Mouse (Mus musculus) midbrain, embryonic 15.5 days (tissue): ENCODE data around the gene Gm4353. TPM values are rescaled to one million over a fixed set of nuclear protein-coding genes. Genes with fewer than 3 reads are reported as not detected.

Experiments
- ATAC-seq: fragments of 200-750 bp; cut with Nextera tagmentation; replicated peaks from 2 replicates; pipeline ENCODE4 v1.8.0; 2017; ENCODE audit warnings: moderate TSS enrichment
- H3K27ac ChIP-seq: fragments of 300-500 bp; sonication (generic); 2 replicates; pipeline ENCODE4 v1.5.1; 2015; ENCODE audit warnings: mild to moderate bottlenecking, inconsistent platforms
- H3K27me3 ChIP-seq: fragments of 300-500 bp; sonication (generic); replicated peaks from 2 replicates; pipeline ENCODE4 v1.6.1; 2015; ENCODE audit warnings: inconsistent platforms
- H3K36me3 ChIP-seq: fragments of 300-500 bp; sonication (generic); replicated peaks from 2 replicates; pipeline ENCODE4 v1.6.1; 2015; ENCODE audit warnings: inconsistent platforms
- H3K4me1 ChIP-seq: fragments of 300-500 bp; sonication (generic); 2 replicates; pipeline ENCODE4 v1.6.1; 2015; ENCODE audit warnings: inconsistent platforms
- H3K4me2 ChIP-seq: fragments of 300-500 bp; sonication (generic); 2 replicates; pipeline ENCODE4 v1.6.1; 2015; ENCODE audit warnings: inconsistent platforms, mild to moderate bottlenecking, moderate library complexity
- H3K4me3 ChIP-seq: fragments of 300-500 bp; sonication (generic); 2 replicates; pipeline ENCODE4 v1.5.1; 2015; ENCODE audit warnings: mild to moderate bottlenecking, inconsistent platforms
- H3K9ac ChIP-seq: fragments of 300-500 bp; sonication (generic); 2 replicates; pipeline ENCODE4 v1.6.1; 2015; ENCODE audit warnings: mild to moderate bottlenecking, inconsistent platforms
- H3K9me3 ChIP-seq: fragments of 300-500 bp; sonication (generic); 2 replicates; pipeline ENCODE4 v1.6.1; 2016; ENCODE audit warnings: inconsistent platforms
- WGBS: fragments of 180-500 bp; shearing (Covaris S2); methylation state at CpG from one replicate; pipeline ENCODE4 v1.1.7; 2015; ENCODE audit warnings: mixed read lengths; 5-methylcytosine and 5-hydroxymethylcytosine counted together
- polyA plus RNA-seq: library from polyadenylated mRNA; unstranded; fragments of >200 nt; fragmentation: Nextera tagmentation; extraction: Ambion mirVana; gene quantifications from 2 replicates; pipeline ENCODE4 v1.2.1, GENCODE M21; 2015

The Gm4353 gene
- polyA plus RNA-seq, 1 experiment from 2014 or later, result 1.0 TPM

DNA sequence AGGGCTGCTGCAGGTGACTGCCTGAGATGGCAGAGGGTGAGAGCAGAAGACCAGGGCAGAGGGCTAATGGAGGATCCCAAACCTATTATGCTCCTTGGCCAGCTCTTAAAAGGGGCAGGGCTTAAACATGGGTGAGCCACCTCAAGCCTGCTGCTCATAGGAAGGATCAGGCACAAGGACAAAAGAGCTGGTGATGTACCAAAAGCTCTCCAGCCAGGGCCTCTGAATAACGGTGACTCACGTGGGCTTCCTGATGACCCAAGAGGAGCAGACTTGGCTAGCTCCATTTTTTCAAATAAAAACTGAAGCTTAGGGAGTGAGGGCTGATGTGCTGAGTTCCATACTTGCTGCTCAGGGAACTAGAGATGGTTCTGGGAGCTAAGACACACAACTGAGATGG, 31.6 kb upstream of the Gm4353 start:
- no peak overlapping the region for H3K9ac ChIP-seq
- ATAC-seq, result no peak
- WGBS, result 75% methylated on average over 2 of the region's 2 CpGs
- H3K4me1 ChIP-seq, result peaks cover 3% of the 10 kb centered on the region; the same call in 1 of the 2 replicates
- no peak overlapping the region for H3K4me3 ChIP-seq
- H3K9me3 ChIP-seq, result no peaks in the 10 kb centered on the region
- no peak overlapping the region for H3K27ac ChIP-seq
- H3K4me2 ChIP-seq, result no peak overlapping the region
- no peaks in the 10 kb centered on the region for H3K36me3 ChIP-seq
- H3K27me3 ChIP-seq, result no peaks in the 10 kb centered on the region

DNA sequence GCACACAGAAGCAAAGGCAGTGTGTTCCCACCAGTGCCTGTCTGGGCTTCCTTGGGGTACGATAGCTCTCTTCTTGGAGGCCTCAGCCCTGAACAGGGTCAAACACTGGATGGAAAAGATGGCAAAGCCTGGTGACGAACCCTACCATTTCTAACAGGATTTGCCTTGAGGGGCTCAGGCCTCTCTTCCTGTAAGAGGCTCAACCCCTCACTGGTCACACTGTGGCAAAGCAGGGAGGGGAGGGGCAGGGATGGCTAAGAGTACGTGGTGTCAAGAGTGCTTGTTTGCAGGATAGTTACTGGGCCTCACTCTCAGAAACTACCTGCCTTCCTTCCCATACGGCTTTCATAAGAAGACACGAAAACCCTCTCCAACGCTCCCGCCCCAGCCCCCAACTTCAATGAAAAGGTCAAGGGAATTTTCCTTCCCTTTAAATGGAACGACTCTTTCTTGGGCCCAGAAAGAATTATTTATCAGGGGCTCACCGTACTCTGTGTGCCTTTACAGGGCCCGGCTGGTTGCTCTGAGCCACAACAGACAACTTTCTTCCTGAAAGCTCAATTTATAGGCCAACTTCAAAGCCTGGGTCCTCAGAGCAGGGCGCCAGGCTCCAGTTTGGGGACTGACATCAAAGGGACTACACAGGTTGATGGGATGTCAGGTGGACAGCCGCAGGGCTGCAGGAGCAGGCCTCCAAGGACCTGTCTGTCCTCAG, 30.9 kb upstream of the Gm4353 start:
- no peak overlapping the region for H3K4me3 ChIP-seq
- ATAC-seq, result no peak
- no peaks in the 10 kb centered on the region for H3K36me3 ChIP-seq
- no peaks in the 10 kb centered on the region for H3K27me3 ChIP-seq
- 70% methylated on average over 12 of the region's 12 CpGs for WGBS
- H3K9ac ChIP-seq, result no peak overlapping the region
- no peak overlapping the region for H3K27ac ChIP-seq
- H3K4me1 ChIP-seq, result no peaks in the 10 kb centered on the region
- H3K4me2 ChIP-seq, result no peak overlapping the region
- no peaks in the 10 kb centered on the region for H3K9me3 ChIP-seq

DNA sequence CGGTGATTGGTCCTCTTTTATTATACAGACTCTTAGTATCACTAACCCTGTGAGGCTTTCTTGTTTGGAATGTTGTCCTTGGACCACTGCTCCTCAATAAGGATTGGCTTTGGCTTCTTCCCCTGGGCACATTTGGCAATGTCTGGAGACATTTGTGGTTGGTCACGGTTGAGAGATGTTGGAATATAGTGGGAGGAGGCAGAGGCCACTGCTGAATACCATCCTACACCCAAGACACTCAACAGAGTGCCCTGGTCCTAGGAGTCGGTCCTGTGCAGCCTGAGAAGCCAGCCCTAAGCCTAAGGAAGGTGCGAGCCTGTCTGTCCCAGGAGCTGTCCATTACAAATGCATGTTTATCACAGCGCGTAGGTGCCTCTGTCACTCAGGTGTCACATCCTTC, 27.1 kb upstream of the Gm4353 start:
- no peak for ATAC-seq
- Histone ChIP-seq H3K36me3 (no peaks in the 10 kb centered on the region), H3K4me1 (no peaks in the 10 kb centered on the region), H3K4me3 (no peak overlapping the region), H3K4me2 (no peak overlapping the region), H3K9ac (no peak overlapping the region), H3K27me3 (no peaks in the 10 kb centered on the region), H3K9me3 (no peaks in the 10 kb centered on the region), H3K27ac (no peak overlapping the region)
- WGBS, result 85% methylated on average over 6 of the region's 6 CpGs

DNA sequence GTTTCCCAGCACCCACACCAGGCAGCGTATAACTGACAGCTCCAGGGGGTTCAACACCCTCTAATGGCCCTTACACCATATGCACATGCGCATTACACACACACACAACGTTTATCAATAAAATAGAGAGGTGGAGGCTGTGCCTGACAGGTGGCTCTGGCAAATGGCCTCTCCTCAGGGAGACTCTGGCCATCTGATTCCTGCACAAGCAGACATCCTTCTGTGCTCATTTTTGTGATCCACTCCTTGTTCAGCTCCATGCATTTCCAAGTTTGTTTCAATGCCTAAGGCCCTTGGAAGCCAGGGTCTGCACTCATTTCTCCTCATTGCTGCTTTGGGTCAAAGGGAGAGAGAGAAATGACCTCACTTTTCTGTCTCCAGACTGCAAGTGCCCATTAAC, 26.2 kb upstream of the Gm4353 start:
- 88% methylated on average over 3 of the region's 3 CpGs for WGBS
- no peaks in the 10 kb centered on the region for H3K27me3 ChIP-seq
- H3K9me3 ChIP-seq, result no peaks in the 10 kb centered on the region
- H3K4me3 ChIP-seq, result no peak overlapping the region
- ATAC-seq, result no peak
- no peak overlapping the region for H3K9ac ChIP-seq
- no peak overlapping the region for H3K27ac ChIP-seq
- no peaks in the 10 kb centered on the region for H3K4me1 ChIP-seq
- peaks cover 6% of the 10 kb centered on the region; the same call in 1 of the 2 replicates for H3K36me3 ChIP-seq
- H3K4me2 ChIP-seq, result no peak overlapping the region

DNA sequence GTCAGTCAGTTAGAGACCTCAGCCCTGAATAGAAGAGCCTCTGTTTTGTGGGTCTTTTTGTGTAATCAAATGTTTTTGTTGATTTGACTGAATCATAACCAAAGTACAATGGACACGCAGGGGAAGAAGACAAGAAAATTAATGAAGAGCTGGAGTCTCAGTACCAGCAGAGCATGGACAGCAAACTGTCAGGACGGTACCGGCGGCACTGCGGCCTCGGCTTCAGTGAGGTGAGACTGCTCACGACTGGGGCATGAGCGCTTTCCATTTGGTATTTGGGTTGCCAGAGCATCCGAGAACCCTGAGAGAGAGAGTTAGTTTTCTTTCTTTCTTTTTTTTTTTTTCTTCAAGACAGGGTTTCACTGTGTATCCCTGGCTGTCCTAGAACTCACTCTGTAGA, 18.7 kb upstream of the Gm4353 start:
- H3K27me3 ChIP-seq, result no peaks in the 10 kb centered on the region
- no peak overlapping the region for H3K9ac ChIP-seq
- no peaks in the 10 kb centered on the region for H3K9me3 ChIP-seq
- ATAC-seq, result no peak
- H3K36me3 ChIP-seq, result peaks cover 27% of the 10 kb centered on the region
- H3K4me1 ChIP-seq, result no peaks in the 10 kb centered on the region
- 97% methylated on average over 9 of the region's 9 CpGs for WGBS
- H3K27ac ChIP-seq, result no peak overlapping the region
- H3K4me2 ChIP-seq, result no peak overlapping the region
- H3K4me3 ChIP-seq, result no peak overlapping the region

DNA sequence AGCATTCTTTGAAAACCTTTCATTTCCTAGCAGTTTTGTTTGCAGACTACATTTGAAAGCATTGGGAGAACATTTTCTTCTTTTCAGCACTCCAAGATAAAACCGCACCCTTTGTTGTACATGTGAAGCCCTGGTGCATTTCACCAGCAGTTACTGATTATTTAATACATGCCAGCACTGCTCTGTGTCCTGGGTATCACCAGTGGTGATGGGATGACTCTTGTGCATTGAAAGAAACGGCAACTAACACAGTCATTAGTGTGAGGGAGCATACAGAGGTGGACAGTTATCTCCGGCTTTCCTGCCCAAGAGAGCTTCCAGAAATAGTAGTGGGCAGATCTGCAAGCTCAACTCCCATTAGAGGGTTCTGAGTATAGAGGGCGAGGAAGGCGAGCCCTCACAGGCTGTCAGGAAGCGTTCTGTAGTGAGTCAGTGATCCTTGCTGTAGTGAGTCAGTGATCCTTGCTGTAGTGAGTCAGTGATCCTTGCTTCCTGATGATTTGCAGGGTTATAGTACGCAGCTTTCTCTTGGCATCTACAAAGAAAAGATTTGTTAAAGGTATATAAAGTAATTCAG, 15.6 kb upstream of the Gm4353 start:
- no peak overlapping the region for H3K4me3 ChIP-seq
- no peak overlapping the region for H3K4me2 ChIP-seq
- H3K27ac ChIP-seq, result no peak overlapping the region
- ATAC-seq, result no peak
- peaks cover 16% of the 10 kb centered on the region for H3K36me3 ChIP-seq
- H3K27me3 ChIP-seq, result no peaks in the 10 kb centered on the region
- H3K9ac ChIP-seq, result no peak overlapping the region
- peaks cover 11% of the 10 kb centered on the region for H3K4me1 ChIP-seq
- 76% methylated on average over 7 of the region's 7 CpGs for WGBS
- H3K9me3 ChIP-seq, result no peaks in the 10 kb centered on the region

DNA sequence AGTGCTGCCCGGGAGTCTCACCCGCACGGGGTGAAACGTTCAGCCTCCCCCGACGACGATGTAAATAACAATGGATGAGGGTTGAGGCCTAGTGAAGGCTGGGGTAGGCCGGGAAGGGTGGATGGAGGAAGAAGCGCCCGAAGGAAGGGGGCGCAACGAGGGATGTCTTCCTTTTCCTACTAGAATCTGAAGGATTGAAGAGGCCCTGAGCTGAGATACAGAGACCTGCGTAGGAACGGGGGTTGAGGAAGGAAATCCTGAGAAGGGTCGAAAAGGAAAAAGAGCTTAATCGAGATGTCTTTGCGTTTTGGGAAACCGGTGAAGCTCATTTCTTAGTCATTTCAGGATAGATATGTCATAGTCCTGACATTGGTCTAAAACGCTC, 9.0 kb upstream of the Gm4353 start:
- Histone ChIP-seq H3K9me3 (no peaks in the 10 kb centered on the region), H3K27ac (peak overlapping the region; percentile 96), H3K27me3 (no peaks in the 10 kb centered on the region), H3K9ac (peak overlapping the region; percentile 70), H3K36me3 (no peaks in the 10 kb centered on the region), H3K4me3 (peak overlapping the region; percentile 59), H3K4me2 (peak overlapping the region; percentile 73), H3K4me1 (peaks cover 24% of the 10 kb centered on the region)
- WGBS, result under 1% methylated on average over 19 of the region's 19 CpGs
- ATAC-seq, result peak; percentile 90

DNA sequence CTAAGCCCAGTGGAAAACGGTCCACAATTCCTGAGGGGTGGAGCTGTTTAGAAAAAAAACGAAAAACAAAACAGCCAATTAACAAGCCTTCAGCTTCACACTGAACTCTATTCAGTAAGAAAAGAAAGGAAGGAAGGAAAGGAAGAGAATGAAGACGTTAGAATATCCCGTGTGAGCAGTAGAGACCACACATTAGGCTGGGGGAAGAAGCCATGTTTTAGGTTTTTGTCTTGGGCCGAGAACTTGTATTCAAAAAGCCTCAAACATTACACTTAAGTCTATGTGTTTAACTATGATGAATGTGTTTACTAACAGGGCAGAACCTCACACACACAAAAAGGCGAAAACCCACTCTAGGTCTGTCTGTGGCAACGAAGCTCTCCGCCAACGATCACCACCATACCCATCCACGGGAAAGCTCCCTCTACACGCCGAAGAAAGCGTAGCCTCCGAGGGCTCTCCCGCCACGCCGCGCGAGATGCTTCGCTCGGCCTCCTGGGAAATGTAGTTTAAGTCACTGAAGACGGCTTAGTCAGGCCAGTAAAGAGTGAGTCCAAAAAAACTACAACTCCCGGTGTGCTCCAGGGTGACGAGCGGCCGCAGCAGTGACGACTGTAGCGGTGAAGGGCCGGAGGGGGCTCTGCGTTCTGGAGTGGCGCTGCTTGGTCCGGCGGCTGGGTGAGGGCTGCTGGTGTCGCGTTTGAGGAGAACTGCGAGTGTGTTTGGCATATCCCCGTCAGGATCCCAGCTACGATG, 8.5 kb upstream of the Gm4353 start:
- no peaks in the 10 kb centered on the region for H3K36me3 ChIP-seq
- peak overlapping the region; percentile 59 for H3K4me3 ChIP-seq
- peaks cover 24% of the 10 kb centered on the region for H3K4me1 ChIP-seq
- peak overlapping the region; percentile 73 for H3K4me2 ChIP-seq
- H3K27ac ChIP-seq, result peak overlapping the region; percentile 96
- WGBS, result under 1% methylated on average over 38 of the region's 38 CpGs
- no peaks in the 10 kb centered on the region for H3K9me3 ChIP-seq
- ATAC-seq, result peak; percentile 100
- H3K9ac ChIP-seq, result peak overlapping the region; percentile 70
- no peaks in the 10 kb centered on the region for H3K27me3 ChIP-seq

DNA sequence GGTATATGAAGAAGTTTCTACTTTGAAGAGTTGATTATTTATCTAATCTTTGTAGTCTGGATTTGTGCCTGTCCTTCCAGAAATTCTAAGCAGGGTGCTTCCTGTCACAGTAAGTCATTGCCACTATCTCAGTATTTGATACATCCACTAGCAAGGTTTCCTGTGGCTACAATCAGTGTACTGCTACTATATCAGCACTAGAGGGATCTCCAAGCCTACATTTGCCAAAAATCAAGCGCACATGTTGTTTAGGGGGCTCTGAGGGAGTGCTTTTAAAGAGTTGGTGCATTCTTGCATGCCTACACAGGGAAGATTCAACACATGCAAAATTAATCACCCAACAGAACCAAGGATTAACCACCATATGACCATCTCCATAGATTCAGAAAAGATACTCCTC, 23.7 kb downstream of the Gm4353 start:
- H3K9ac ChIP-seq, result no peak overlapping the region
- no peak overlapping the region for H3K4me3 ChIP-seq
- 48% methylated on average over 1 of the region's 1 CpGs for WGBS
- ATAC-seq, result no peak
- H3K36me3 ChIP-seq, result no peaks in the 10 kb centered on the region
- no peaks in the 10 kb centered on the region for H3K9me3 ChIP-seq
- H3K4me1 ChIP-seq, result no peaks in the 10 kb centered on the region
- no peak overlapping the region for H3K27ac ChIP-seq
- no peaks in the 10 kb centered on the region for H3K27me3 ChIP-seq
- no peak overlapping the region for H3K4me2 ChIP-seq

DNA sequence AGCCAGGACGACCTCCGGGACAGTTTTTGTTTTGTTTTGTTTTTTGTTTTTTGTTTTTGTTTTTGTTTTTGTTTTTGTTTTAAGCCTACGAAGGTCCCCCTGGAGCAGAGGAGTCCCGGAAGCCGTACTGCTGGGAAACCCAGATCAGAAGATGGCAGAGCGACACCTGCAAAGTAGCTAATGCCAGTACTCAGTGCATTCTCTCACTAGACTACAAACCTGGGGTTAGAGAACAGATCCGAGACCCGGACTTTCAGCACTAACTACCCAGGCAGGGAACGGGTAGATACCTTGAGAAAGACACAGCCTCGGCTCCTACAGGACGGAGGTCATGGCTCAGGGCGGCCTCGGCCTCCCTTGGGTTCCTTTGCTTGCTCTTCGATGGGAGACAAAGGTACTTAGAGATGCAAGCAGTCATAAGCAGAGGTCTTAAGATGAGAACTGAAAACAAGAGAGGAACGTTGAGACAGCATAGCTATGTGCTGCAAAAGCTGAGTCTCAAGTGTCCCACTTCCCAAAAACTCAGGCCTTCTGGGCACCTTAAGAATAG, 43.9 kb downstream of the Gm4353 start:
- peak; percentile 45; the same call in 1 of the 2 replicates for ATAC-seq
- peaks cover 37% of the 10 kb centered on the region for H3K27me3 ChIP-seq
- H3K4me1 ChIP-seq, result peaks cover 28% of the 10 kb centered on the region
- 17% methylated on average over 15 of the region's 15 CpGs for WGBS
- no peak overlapping the region for H3K27ac ChIP-seq
- no peaks in the 10 kb centered on the region for H3K9me3 ChIP-seq
- peak overlapping the region; percentile 50 for H3K4me3 ChIP-seq
- peak overlapping the region; percentile 97 for H3K4me2 ChIP-seq
- H3K36me3 ChIP-seq, result no peaks in the 10 kb centered on the region
- H3K9ac ChIP-seq, result no peak overlapping the region

DNA sequence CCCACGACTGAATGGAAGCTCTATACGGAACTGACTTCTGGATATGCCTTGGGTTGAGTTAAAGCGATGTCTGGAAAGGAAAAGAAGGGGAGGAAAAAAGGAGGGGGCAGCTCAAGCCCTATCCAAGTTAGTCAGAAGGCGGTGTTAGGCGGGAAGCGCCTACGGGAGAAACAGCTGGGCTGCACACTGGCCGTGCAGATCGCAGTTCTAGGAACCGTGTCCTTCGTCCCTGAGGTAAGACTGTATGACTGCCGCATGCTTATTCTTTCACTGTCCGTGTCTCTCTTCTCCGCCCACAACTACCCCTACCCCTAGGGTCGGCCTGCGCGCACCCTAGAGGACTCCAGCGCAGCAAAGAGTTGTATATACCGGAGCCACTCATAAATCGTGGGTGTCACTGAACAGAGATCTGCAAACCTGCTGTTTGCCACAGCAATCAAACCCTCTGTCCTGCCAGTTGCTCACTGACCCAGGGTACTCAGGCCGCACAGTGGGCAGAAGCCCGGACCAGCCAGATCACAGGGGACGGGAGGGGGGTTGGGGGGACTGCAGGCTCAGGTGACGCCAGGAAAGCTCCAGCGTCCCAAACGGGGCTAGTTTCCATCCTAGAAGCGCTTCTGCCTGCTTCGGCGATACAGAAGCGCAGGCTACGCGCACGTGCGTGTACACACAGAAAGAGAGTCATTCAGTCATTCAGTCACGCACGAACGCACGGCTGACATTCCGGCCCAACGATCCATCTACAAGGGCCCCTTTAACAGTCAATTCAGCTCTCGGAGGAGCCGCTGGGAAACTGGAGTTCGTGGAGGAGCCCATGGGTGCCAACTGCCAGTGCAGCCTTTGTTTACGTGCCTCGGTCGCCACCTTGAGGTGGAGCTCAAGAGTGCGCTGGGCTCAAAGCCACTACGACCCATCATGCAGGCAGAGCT, 44.6 kb downstream of the Gm4353 start:
- Histone ChIP-seq H3K4me3 (peak overlapping the region; percentile 50), H3K27ac (peak overlapping the region; percentile 44; the same call in 1 of the 2 replicates), H3K9me3 (no peaks in the 10 kb centered on the region), H3K4me1 (peaks cover 31% of the 10 kb centered on the region), H3K4me2 (peak overlapping the region; percentile 97), H3K9ac (peak overlapping the region; percentile 48), H3K27me3 (peaks cover 39% of the 10 kb centered on the region), H3K36me3 (no peaks in the 10 kb centered on the region)
- peak; percentile 86 for ATAC-seq
- under 1% methylated on average over 48 of the region's 48 CpGs for WGBS
